Comparison of ENCODE assay signal across 8 mouse cellular contexts in genomic region chr12:110851414-110851813, GRCm38 (mm10). TPM values are rescaled to one million over a fixed set of nuclear protein-coding genes. Genes with fewer than 3 reads are reported as not detected.
DNase-seq lines count a peak whose midpoint lies in the region; ATAC-seq lines count a peak whose summit lies in the region.

No protein-coding gene starts in this region.

- peak; percentile 55 for DNase-seq in 416B (ENCODE audit: low read depth)
- DNase-seq in embryonic facial prominence, embryonic 14.5 days (ENCODE audit: low spot score): no peak
- DNase-seq in liver, embryonic 13.5 days: peak; percentile 53
- no peak for DNase-seq in frontal cortex, postnatal 10 days (ENCODE audit: low spot score in 2 of 2)
- DNase-seq in urinary bladder, adult 2 months (ENCODE audit: low spot score): no peak
- DNase-seq in layer of hippocampus, adult 18-20 months (ENCODE audit: low spot score in 2 of 2): no peak

- no peak overlapping the region for H3K9ac ChIP-seq in forebrain, embryonic 12.5 days
- no peak overlapping the region for H3K9ac ChIP-seq in forebrain, embryonic 16.5 days (replicated peaks; ENCODE audit: low read depth, low read length)
- peak overlapping the region; percentile 5; the same call in 1 of the 2 replicates for H3K9ac ChIP-seq in embryonic facial prominence, embryonic 14.5 days (ENCODE audit: low read depth, low read length)
- H3K9ac ChIP-seq in liver, embryonic 13.5 days: peak overlapping the region; percentile 88

- WGBS in forebrain, embryonic 12.5 days: 81% methylated on average over 12 of the region's 12 CpGs
- 80% methylated on average over 12 of the region's 12 CpGs for WGBS in forebrain, embryonic 16.5 days
- WGBS in embryonic facial prominence, embryonic 14.5 days: 74% methylated on average over 12 of the region's 12 CpGs
- WGBS in liver, embryonic 13.5 days (ENCODE audit: insufficient replicate concordance): 12% methylated on average over 12 of the region's 12 CpGs

- ATAC-seq in forebrain, embryonic 12.5 days (ENCODE audit: low FRiP score): no peak
- no peak for ATAC-seq in forebrain, embryonic 16.5 days
- ATAC-seq in embryonic facial prominence, embryonic 14.5 days (ENCODE audit: low read depth): no peak
- ATAC-seq in liver, embryonic 13.5 days (ENCODE audit: low read depth): peak; percentile 78

- no peak overlapping the region for H3K4me3 ChIP-seq in forebrain, embryonic 12.5 days (replicated peaks)
- no peak overlapping the region for H3K4me3 ChIP-seq in forebrain, embryonic 16.5 days (replicated peaks; ENCODE audit: low read length)
- peak overlapping the region; percentile 88 for H3K4me3 ChIP-seq in embryonic facial prominence, embryonic 14.5 days (ENCODE audit: low read depth, low read length)
- H3K4me3 ChIP-seq in liver, embryonic 13.5 days (replicated peaks): peak overlapping the region; percentile 83

- no peaks in the 10 kb centered on the region for H3K9me3 ChIP-seq in forebrain, embryonic 12.5 days
- no peaks in the 10 kb centered on the region for H3K9me3 ChIP-seq in forebrain, embryonic 16.5 days (ENCODE audit: control insufficient read depth, low read length)
- H3K9me3 ChIP-seq in embryonic facial prominence, embryonic 14.5 days (ENCODE audit: control insufficient read depth, low read length): no peaks in the 10 kb centered on the region
- no peaks in the 10 kb centered on the region for H3K9me3 ChIP-seq in liver, embryonic 13.5 days (replicated peaks)

- H3K27ac ChIP-seq in forebrain, embryonic 12.5 days: no peak overlapping the region
- H3K27ac ChIP-seq in forebrain, embryonic 16.5 days (ENCODE audit: low read length): no peak overlapping the region
- H3K27ac ChIP-seq in embryonic facial prominence, embryonic 14.5 days (replicated peaks; ENCODE audit: low read depth, low read length): no peak overlapping the region
- peak overlapping the region; percentile 82 for H3K27ac ChIP-seq in liver, embryonic 13.5 days

- H3K4me1 ChIP-seq in forebrain, embryonic 12.5 days: peaks cover 18% of the 10 kb centered on the region
- peaks cover 9% of the 10 kb centered on the region for H3K4me1 ChIP-seq in forebrain, embryonic 16.5 days (replicated peaks; ENCODE audit: control insufficient read depth, insufficient read depth, low read length)
- no peaks in the 10 kb centered on the region; the same call in 1 of the 2 replicates for H3K4me1 ChIP-seq in embryonic facial prominence, embryonic 14.5 days (ENCODE audit: control insufficient read depth, insufficient read depth, low read length)
- H3K4me1 ChIP-seq in liver, embryonic 13.5 days (replicated peaks): peaks cover 52% of the 10 kb centered on the region

- peaks cover 18% of the 10 kb centered on the region for H3K27me3 ChIP-seq in forebrain, embryonic 12.5 days
- H3K27me3 ChIP-seq in forebrain, embryonic 16.5 days (replicated peaks; ENCODE audit: control insufficient read depth, insufficient read depth, low read length): no peaks in the 10 kb centered on the region; the same call in 1 of the 2 replicates
- H3K27me3 ChIP-seq in embryonic facial prominence, embryonic 14.5 days (replicated peaks; ENCODE audit: control insufficient read depth, insufficient read depth, low read length): 0 out of 2 replicates have a peak, but pooled peaks cover 2% of the 10 kb centered on the region
- H3K27me3 ChIP-seq in liver, embryonic 13.5 days: no peaks in the 10 kb centered on the region

- H3K36me3 ChIP-seq in forebrain, embryonic 12.5 days (replicated peaks): peaks cover 13% of the 10 kb centered on the region
- H3K36me3 ChIP-seq in forebrain, embryonic 16.5 days (ENCODE audit: control insufficient read depth, insufficient read depth): peaks cover 7% of the 10 kb centered on the region
- H3K36me3 ChIP-seq in embryonic facial prominence, embryonic 14.5 days (ENCODE audit: control insufficient read depth, insufficient read depth, low read length): peaks cover 15% of the 10 kb centered on the region
- H3K36me3 ChIP-seq in liver, embryonic 13.5 days: peaks cover 6% of the 10 kb centered on the region; the same call in 1 of the 2 replicates

- peak overlapping the region; percentile 70 for H3K4me2 ChIP-seq in forebrain, embryonic 12.5 days
- H3K4me2 ChIP-seq in forebrain, embryonic 16.5 days (ENCODE audit: low read length): no peak overlapping the region
- peak overlapping the region; percentile 78 for H3K4me2 ChIP-seq in embryonic facial prominence, embryonic 14.5 days (ENCODE audit: low read depth, low read length)
- H3K4me2 ChIP-seq in liver, embryonic 13.5 days: peak overlapping the region; percentile 81

RNA-seq across cellular contexts. Expression of gene Zfp839, which starts 1.4 kb away (rescaled TPM):
- polyA plus RNA-seq in forebrain, embryonic 12.5 days (2016; fragmentation: Nextera tagmentation; extraction: Ambion mirVana): 4.8 and 5.0 TPM in 2 replicates
- 3.2 and 3.3 TPM in 2 replicates for polyA plus RNA-seq in forebrain, embryonic 16.5 days (2015; fragmentation: Nextera tagmentation; extraction: Ambion mirVana)
- 2.4 and 4.1 TPM in 2 replicates for polyA plus RNA-seq in embryonic facial prominence, embryonic 14.5 days (2014; fragmentation: Nextera tagmentation; extraction: Ambion mirVana)
- 1.6 TPM in 2 replicates for polyA plus RNA-seq in liver, embryonic 13.5 days (2015; fragmentation: Nextera tagmentation; extraction: Ambion mirVana)
- polyA plus RNA-seq in urinary bladder, adult 2 months (2012; rRNA removed): 8.5 and 10.1 TPM in 2 replicates
- 10 to 100 TPM; 10.4 to 11.4 TPM for total RNA-seq in layer of hippocampus, adult 18-20 months (2021)

RNA-seq across cellular contexts. Expression of gene Mok, which starts 10.7 kb away (rescaled TPM):
- 11.4 and 11.6 TPM in 2 replicates for polyA plus RNA-seq in forebrain, embryonic 12.5 days (2016; fragmentation: Nextera tagmentation; extraction: Ambion mirVana)
- 13.4 and 13.6 TPM in 2 replicates for polyA plus RNA-seq in forebrain, embryonic 16.5 days (2015; fragmentation: Nextera tagmentation; extraction: Ambion mirVana)
- polyA plus RNA-seq in embryonic facial prominence, embryonic 14.5 days (2014; fragmentation: Nextera tagmentation; extraction: Ambion mirVana): 5.3 and 6.1 TPM in 2 replicates
- 0.33 and 0.46 TPM in 2 replicates for polyA plus RNA-seq in liver, embryonic 13.5 days (2015; fragmentation: Nextera tagmentation; extraction: Ambion mirVana)
- polyA plus RNA-seq in urinary bladder, adult 2 months (2012; rRNA removed): 1.1 and 1.2 TPM in 2 replicates
- total RNA-seq in layer of hippocampus, adult 18-20 months (2021): 10 to 100 TPM in 1 of 2 experiments, 1 to 10 TPM in 1; 9.6 to 11.9 TPM

RNA-seq across cellular contexts. Expression of gene Cinp, which starts 37.5 kb away (rescaled TPM):
- 67.3 and 77.2 TPM in 2 replicates for polyA plus RNA-seq in forebrain, embryonic 12.5 days (2016; fragmentation: Nextera tagmentation; extraction: Ambion mirVana)
- polyA plus RNA-seq in forebrain, embryonic 16.5 days (2015; fragmentation: Nextera tagmentation; extraction: Ambion mirVana): 76.1 and 87.1 TPM in 2 replicates
- 74.7 and 75.0 TPM in 2 replicates for polyA plus RNA-seq in embryonic facial prominence, embryonic 14.5 days (2014; fragmentation: Nextera tagmentation; extraction: Ambion mirVana)
- polyA plus RNA-seq in liver, embryonic 13.5 days (2015; fragmentation: Nextera tagmentation; extraction: Ambion mirVana): 91.0 and 100 TPM in 2 replicates
- polyA plus RNA-seq in urinary bladder, adult 2 months (2012; rRNA removed): 49.9 and 61.5 TPM in 2 replicates
- total RNA-seq in layer of hippocampus, adult 18-20 months (2021): 10 to 100 TPM; 52.6 to 59.9 TPM

RNA-seq across cellular contexts. Expression of gene Tecpr2, which starts 37.6 kb away (rescaled TPM):
- 8.3 and 8.8 TPM in 2 replicates for polyA plus RNA-seq in forebrain, embryonic 12.5 days (2016; fragmentation: Nextera tagmentation; extraction: Ambion mirVana)
- 8.6 and 9.3 TPM in 2 replicates for polyA plus RNA-seq in forebrain, embryonic 16.5 days (2015; fragmentation: Nextera tagmentation; extraction: Ambion mirVana)
- polyA plus RNA-seq in embryonic facial prominence, embryonic 14.5 days (2014; fragmentation: Nextera tagmentation; extraction: Ambion mirVana): 4.3 TPM in 2 replicates
- polyA plus RNA-seq in liver, embryonic 13.5 days (2015; fragmentation: Nextera tagmentation; extraction: Ambion mirVana): 1.7 and 1.9 TPM in 2 replicates
- polyA plus RNA-seq in urinary bladder, adult 2 months (2012; rRNA removed): 5.3 and 5.4 TPM in 2 replicates
- total RNA-seq in layer of hippocampus, adult 18-20 months (2021): 10 to 100 TPM; 41.1 to 42.3 TPM

Comparison
In these comparisons a context has a peak if more than half of its experiments do, and no peak if none do; other contexts are left out.
1. H3K4me3 ChIP-seq: peak in embryonic facial prominence, embryonic 14.5 days (single experiment) and liver, embryonic 13.5 days (single experiment); none in forebrain, embryonic 12.5 days (single experiment) and forebrain, embryonic 16.5 days (single experiment).
2. H3K9ac ChIP-seq: peak in embryonic facial prominence, embryonic 14.5 days (single experiment) and liver, embryonic 13.5 days (single experiment); none in forebrain, embryonic 12.5 days (single experiment) and forebrain, embryonic 16.5 days (single experiment).
3. DNase-seq: peak in 416B (single experiment) and liver, embryonic 13.5 days (single experiment); none in embryonic facial prominence, embryonic 14.5 days (single experiment), frontal cortex, postnatal 10 days (0 of 2), urinary bladder, adult 2 months (single experiment) and layer of hippocampus, adult 18-20 months (0 of 2).